Mouse (Mus musculus): ENCODE measurements around the gene Dph7. TPM values are rescaled to one million over a fixed set of nuclear protein-coding genes. Genes with fewer than 3 reads are reported as not detected.
A peak's percentile ranks its signal among the peaks of the same experiment; 100 is the strongest.

The Dph7 gene
- polyA plus RNA-seq (2016; fragmentation: Nextera tagmentation; extraction: Ambion mirVana) = 33.9 and 36.3 TPM in 2 replicates

GRCm38 (mm10) chr2:24962304-24963000, at the start of gene Dph7:
Dph7 (plus strand) TSS chr2:24962400.
- H3K4me3 ChIP-seq = peak within 1 kb of the TSS; percentile 92
- no peaks in the 10 kb centered on the region for H3K27me3 ChIP-seq (ENCODE audit: low read depth, poor library complexity, severe bottlenecking)
- H3K4me1 ChIP-seq = peaks cover 12% of the 10 kb centered on the region
- peak; percentile 88 for DNase-seq (ENCODE audit: low spot score)
- H3K9me3 ChIP-seq (replicated peaks) = no peaks in the 10 kb centered on the region
- peak within 1 kb of the TSS; percentile 92 for H3K27ac ChIP-seq (replicated peaks)
- 2% methylated on average over 28 of the region's 28 CpGs for WGBS
- peaks cover 82% of the 10 kb centered on the region for H3K36me3 ChIP-seq

DNA sequence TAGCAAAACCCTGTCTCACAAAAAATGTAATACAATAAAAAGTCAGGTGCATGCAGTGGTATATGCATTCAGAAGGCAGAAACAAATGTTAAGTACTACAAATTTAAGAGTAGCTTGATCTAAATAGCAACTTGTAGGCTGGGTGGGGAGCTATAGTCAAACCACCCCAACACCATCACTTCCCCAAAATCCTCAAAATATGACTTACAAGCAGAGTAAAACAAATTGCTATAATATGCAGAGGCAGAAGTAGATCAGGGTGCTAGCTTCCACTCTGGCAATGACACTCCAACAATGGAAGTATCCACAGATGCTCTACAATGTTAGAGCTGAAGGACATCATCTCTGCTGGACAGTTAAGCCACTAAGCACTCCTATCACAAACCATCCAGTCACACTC, 49.6 kb upstream of the Dph7 start:
- H3K27me3 ChIP-seq (ENCODE audit: low read depth, poor library complexity, severe bottlenecking) = no peaks in the 10 kb centered on the region
- no peaks in the 10 kb centered on the region for H3K9me3 ChIP-seq (replicated peaks)
- H3K4me1 ChIP-seq = peaks cover 5% of the 10 kb centered on the region
- peaks cover 46% of the 10 kb centered on the region for H3K36me3 ChIP-seq
- H3K4me3 ChIP-seq = no peak overlapping the region
- H3K27ac ChIP-seq (replicated peaks) = no peak overlapping the region
- DNase-seq (ENCODE audit: low spot score) = no peak

DNA sequence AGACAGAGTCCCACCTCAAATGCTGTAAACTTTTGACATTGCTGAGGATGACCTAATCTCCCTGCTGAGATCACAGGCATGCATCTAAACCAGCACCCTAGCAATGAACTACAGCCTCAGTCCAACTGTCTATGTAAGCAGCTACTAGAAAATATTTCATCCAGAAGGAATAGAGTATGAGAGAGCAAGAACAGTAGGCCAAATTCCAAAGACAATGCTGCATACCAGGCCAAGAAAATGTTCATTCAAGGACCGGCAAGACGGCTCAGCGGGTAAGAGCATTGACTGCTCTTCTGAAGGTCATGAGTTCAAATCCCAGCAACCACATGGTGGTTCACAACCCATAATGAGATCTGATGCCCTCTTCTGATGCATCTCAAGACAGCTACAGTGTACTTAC, 47.4 kb upstream of the Dph7 start:
- Histone ChIP-seq H3K4me1 (peaks cover 12% of the 10 kb centered on the region), H3K27ac (replicated peaks) (no peak overlapping the region), H3K27me3 (ENCODE audit: low read depth, poor library complexity, severe bottlenecking) (no peaks in the 10 kb centered on the region), H3K9me3 (replicated peaks) (no peaks in the 10 kb centered on the region), H3K36me3 (peaks cover 43% of the 10 kb centered on the region), H3K4me3 (no peak overlapping the region)
- 94% methylated on average over 3 of the region's 3 CpGs for WGBS
- DNase-seq (ENCODE audit: low spot score) = no peak

DNA sequence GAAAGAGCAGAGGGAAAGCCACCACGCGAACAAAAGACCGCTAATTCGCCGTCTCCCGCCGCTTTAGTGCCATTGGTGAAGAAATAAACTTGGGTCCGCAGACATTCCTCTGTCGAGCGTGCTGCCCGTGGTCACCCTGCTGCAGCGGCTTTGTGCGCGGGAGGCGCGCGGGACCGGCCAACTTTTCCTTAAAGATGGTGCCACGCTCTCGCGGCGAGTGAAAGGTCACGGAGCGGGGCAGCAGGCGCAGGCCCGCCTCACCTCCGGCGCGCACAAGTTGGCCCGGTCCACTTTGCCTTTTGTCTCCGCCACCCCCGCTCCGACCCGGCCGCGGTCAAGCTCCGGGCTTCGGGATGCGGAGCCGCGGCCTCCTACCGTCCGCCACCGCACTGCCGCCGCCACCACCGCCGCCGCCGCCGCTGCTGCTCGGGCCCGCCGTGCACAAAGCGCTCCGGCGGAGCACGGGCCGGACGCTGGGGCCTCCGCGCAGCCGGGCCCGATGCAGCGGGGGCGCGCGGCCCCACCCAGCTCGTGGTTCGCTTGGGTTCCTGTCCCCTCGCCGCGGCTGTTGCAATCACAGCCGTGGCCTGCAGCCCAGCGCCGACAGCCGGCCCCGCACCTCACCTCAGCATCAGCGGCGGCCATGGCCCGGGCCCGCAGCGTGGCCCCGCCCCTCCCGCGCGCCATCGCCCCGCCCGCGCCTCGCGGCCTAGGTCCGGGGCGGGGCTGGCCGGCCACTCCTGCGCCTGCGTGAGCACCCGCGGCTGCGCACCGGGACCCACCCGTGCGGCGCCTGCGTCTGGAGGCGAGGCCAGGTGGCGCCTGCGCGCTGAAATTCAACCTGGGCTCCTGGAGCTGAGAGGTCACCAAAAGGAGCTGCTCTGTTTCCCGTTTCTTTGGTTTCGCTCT, 43.0 kb upstream of the Dph7 start, which contains the start of gene Ehmt1:
Gene Ehmt1 (minus strand): TSS at position 685 of the 909 bp plus-strand sequence.
- Histone ChIP-seq H3K36me3 (peaks cover 9% of the 10 kb centered on the region), H3K4me3 (peak within 1 kb of the TSS; percentile 96), H3K27ac (replicated peaks) (peak within 1 kb of the TSS; percentile 99), H3K9me3 (replicated peaks) (no peaks in the 10 kb centered on the region), H3K4me1 (peaks cover 12% of the 10 kb centered on the region), H3K27me3 (ENCODE audit: low read depth, poor library complexity, severe bottlenecking) (no peaks in the 10 kb centered on the region)
- peak; percentile 91 for DNase-seq (ENCODE audit: low spot score)
- WGBS = under 1% methylated on average over 112 of the region's 112 CpGs

DNA sequence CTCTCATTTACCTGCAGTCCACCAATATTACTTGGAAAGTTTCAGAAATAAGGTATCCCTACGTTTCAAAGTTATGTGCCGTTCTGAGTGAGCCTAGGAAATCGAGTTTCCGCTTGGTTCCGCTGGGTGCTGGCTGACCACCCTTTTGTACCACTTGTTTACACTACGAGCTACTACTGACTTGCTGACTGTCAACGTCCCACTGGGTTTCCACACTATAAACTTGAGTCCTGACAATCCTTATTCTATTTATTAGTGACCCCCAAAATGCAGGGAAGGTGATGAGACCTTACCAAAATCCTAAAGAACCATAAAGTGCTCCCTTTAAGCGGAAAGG, 42.4 kb upstream of the Dph7 start:
- WGBS = 10% methylated on average over 8 of the region's 8 CpGs
- peaks cover 12% of the 10 kb centered on the region for H3K4me1 ChIP-seq
- no peaks in the 10 kb centered on the region for H3K9me3 ChIP-seq (replicated peaks)
- no peak for DNase-seq (ENCODE audit: low spot score)
- peaks cover 3% of the 10 kb centered on the region; the same call in 1 of the 2 replicates for H3K36me3 ChIP-seq
- peak overlapping the region; percentile 96 for H3K4me3 ChIP-seq
- peak overlapping the region; percentile 99 for H3K27ac ChIP-seq (replicated peaks)
- no peaks in the 10 kb centered on the region for H3K27me3 ChIP-seq (ENCODE audit: low read depth, poor library complexity, severe bottlenecking)

- 66% methylated on average over 2 of the region's 2 CpGs for WGBS
- Histone ChIP-seq H3K4me3 (no peak overlapping the region), H3K9me3 (replicated peaks) (no peaks in the 10 kb centered on the region), H3K27ac (replicated peaks) (no peak overlapping the region), H3K36me3 (no peaks in the 10 kb centered on the region), H3K27me3 (ENCODE audit: low read depth, poor library complexity, severe bottlenecking) (no peaks in the 10 kb centered on the region), H3K4me1 (no peaks in the 10 kb centered on the region; the same call in 1 of the 2 replicates)
- DNase-seq (ENCODE audit: low spot score) = no peak
Measured at GRCm38 (mm10) chr2:24923561-24923960, 38.6 kb upstream of the Dph7 start.

DNA sequence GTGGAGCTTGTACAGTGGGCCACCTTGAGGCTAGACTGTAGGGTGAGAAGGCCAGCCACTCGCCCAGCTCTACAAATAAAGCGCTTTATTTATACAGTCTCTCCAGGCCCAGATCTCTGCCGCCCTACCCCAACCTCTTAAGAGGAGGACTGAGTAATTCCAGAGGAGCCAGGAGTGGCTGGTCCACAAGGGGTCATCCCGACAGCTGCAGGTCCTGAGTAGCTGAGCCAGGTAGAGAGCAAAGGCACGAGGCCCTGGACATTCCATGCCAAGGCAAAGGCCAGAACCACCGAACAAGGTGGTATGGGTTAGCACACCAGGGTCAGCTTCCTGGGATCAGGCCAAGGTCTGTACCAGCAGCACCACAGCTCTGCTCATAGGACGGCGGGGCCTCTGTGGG, 36.9 kb upstream of the Dph7 start:
- Histone ChIP-seq H3K27ac (replicated peaks) (no peak overlapping the region), H3K36me3 (no peaks in the 10 kb centered on the region), H3K4me1 (no peaks in the 10 kb centered on the region), H3K9me3 (replicated peaks) (no peaks in the 10 kb centered on the region), H3K27me3 (ENCODE audit: low read depth, poor library complexity, severe bottlenecking) (no peaks in the 10 kb centered on the region), H3K4me3 (no peak overlapping the region)
- DNase-seq (ENCODE audit: low spot score) = no peak
- 82% methylated on average over 8 of the region's 8 CpGs for WGBS

- no peaks in the 10 kb centered on the region for H3K4me1 ChIP-seq
- WGBS = 86% methylated on average over 9 of the region's 9 CpGs
- no peaks in the 10 kb centered on the region for H3K27me3 ChIP-seq (ENCODE audit: low read depth, poor library complexity, severe bottlenecking)
- no peaks in the 10 kb centered on the region for H3K9me3 ChIP-seq (replicated peaks)
- H3K4me3 ChIP-seq = no peak overlapping the region
- H3K36me3 ChIP-seq = no peaks in the 10 kb centered on the region
- H3K27ac ChIP-seq (replicated peaks) = no peak overlapping the region
- no peak for DNase-seq (ENCODE audit: low spot score)
Measured at GRCm38 (mm10) chr2:24926345-24926964, 35.7 kb upstream of the Dph7 start.

GRCm38 (mm10) chr2:24926965-24927358, 35.2 kb upstream of the Dph7 start:
- H3K36me3 ChIP-seq = no peaks in the 10 kb centered on the region
- H3K27ac ChIP-seq (replicated peaks) = no peak overlapping the region
- H3K4me3 ChIP-seq = no peak overlapping the region
- WGBS = 82% methylated on average over 7 of the region's 7 CpGs
- H3K4me1 ChIP-seq = no peaks in the 10 kb centered on the region
- DNase-seq (ENCODE audit: low spot score) = no peak
- H3K27me3 ChIP-seq (ENCODE audit: low read depth, poor library complexity, severe bottlenecking) = no peaks in the 10 kb centered on the region
- H3K9me3 ChIP-seq (replicated peaks) = no peaks in the 10 kb centered on the region

GRCm38 (mm10) chr2:24927810-24928479, 34.3 kb upstream of the Dph7 start:
- Histone ChIP-seq H3K36me3 (no peaks in the 10 kb centered on the region), H3K4me3 (no peak overlapping the region), H3K9me3 (replicated peaks) (no peaks in the 10 kb centered on the region), H3K4me1 (no peaks in the 10 kb centered on the region), H3K27ac (replicated peaks) (peak overlapping the region; percentile 13; the same call in 1 of the 2 replicates), H3K27me3 (ENCODE audit: low read depth, poor library complexity, severe bottlenecking) (no peaks in the 10 kb centered on the region)
- 70% methylated on average over 4 of the region's 4 CpGs for WGBS
- no peak for DNase-seq (ENCODE audit: low spot score)

- H3K4me1 ChIP-seq = peaks cover 1% of the 10 kb centered on the region
- H3K4me3 ChIP-seq = no peak overlapping the region
- H3K9me3 ChIP-seq (replicated peaks) = no peaks in the 10 kb centered on the region
- DNase-seq (ENCODE audit: low spot score) = no peak
- no peaks in the 10 kb centered on the region for H3K36me3 ChIP-seq
- no peak overlapping the region for H3K27ac ChIP-seq (replicated peaks)
- WGBS = 64% methylated on average over 2 of the region's 2 CpGs
- H3K27me3 ChIP-seq (ENCODE audit: low read depth, poor library complexity, severe bottlenecking) = peaks cover 10% of the 10 kb centered on the region
Measured at GRCm38 (mm10) chr2:24929119-24929518, 33.1 kb upstream of the Dph7 start.

GRCm38 (mm10) chr2:24929593-24929992, 32.6 kb upstream of the Dph7 start:
- WGBS = 92% methylated on average over 5 of the region's 5 CpGs

More at GRCm38 (mm10) chr2:24929593-24929992, 32.6 kb upstream of the Dph7 start:
- no peaks in the 10 kb centered on the region for H3K36me3 ChIP-seq
- no peak overlapping the region for H3K4me3 ChIP-seq
- H3K9me3 ChIP-seq (replicated peaks) = no peaks in the 10 kb centered on the region
- DNase-seq (ENCODE audit: low spot score) = no peak
- no peak overlapping the region for H3K27ac ChIP-seq (replicated peaks)
- peaks cover 6% of the 10 kb centered on the region for H3K4me1 ChIP-seq
- H3K27me3 ChIP-seq (ENCODE audit: low read depth, poor library complexity, severe bottlenecking) = peaks cover 15% of the 10 kb centered on the region

Measured in midbrain, embryonic 10.5 days (tissue).